Mouse (Mus musculus): Measurements from ENCODE around the gene Sapcd1.
"Not testable (repeated sequence)": the region's sequence is repeated elsewhere in the genome, so short reads cannot be mapped to it uniquely, and the experiment has no call there.

Gene Sapcd1

GRCm38 (mm10) chr17:35028315-35028714 lies 499 bp upstream of the Sapcd1 start:
- DNase-seq = no peak

- no peak for DNase-seq
Measured at GRCm38 (mm10) chr17:35026206-35026605, 1.6 kb downstream of the Sapcd1 start.

GRCm38 (mm10) chr17:35024691-35025488 lies 2.9 kb downstream of the Sapcd1 start:
- DNase-seq = peak; percentile 50

- DNase-seq = no peak
Measured at GRCm38 (mm10) chr17:35024261-35024660, 3.6 kb downstream of the Sapcd1 start.

- DNase-seq = no peak
Measured at GRCm38 (mm10) chr17:35023756-35024155, 4.1 kb downstream of the Sapcd1 start.

GRCm38 (mm10) chr17:35023221-35023620 lies 4.6 kb downstream of the Sapcd1 start:
- DNase-seq = no peak

GRCm38 (mm10) chr17:35022541-35023060 lies 5.2 kb downstream of the Sapcd1 start:
- DNase-seq = no peak

- peak; percentile 75 for DNase-seq
Measured at GRCm38 (mm10) chr17:35021842-35022477, 5.9 kb downstream of the Sapcd1 start.

- peak; percentile 94 for DNase-seq
Measured at GRCm38 (mm10) chr17:35021163-35021808, 6.5 kb downstream of the Sapcd1 start.

- no peak for DNase-seq
Measured at GRCm38 (mm10) chr17:35020551-35020950, 7.3 kb downstream of the Sapcd1 start.

GRCm38 (mm10) chr17:35019894-35020293 lies 7.9 kb downstream of the Sapcd1 start:
- DNase-seq = no peak

- DNase-seq = no peak
Measured at GRCm38 (mm10) chr17:35018171-35018570, 9.6 kb downstream of the Sapcd1 start.

GRCm38 (mm10) chr17:35017706-35018030 lies 10.1 kb downstream of the Sapcd1 start:
- DNase-seq = no peak

GRCm38 (mm10) chr17:35016791-35017705 lies 10.8 kb downstream of the Sapcd1 start:
- no peak for DNase-seq

- peak; percentile 52 for DNase-seq
Measured at GRCm38 (mm10) chr17:35016376-35016775, 11.4 kb downstream of the Sapcd1 start, which contains the start of gene Vwa7. Vwa7 (plus strand) TSS chr17:35016579.

GRCm38 (mm10) chr17:35015296-35015695 lies 12.5 kb downstream of the Sapcd1 start:
- no peak for DNase-seq

GRCm38 (mm10) chr17:35013221-35013620 lies 14.6 kb downstream of the Sapcd1 start:
- DNase-seq = no peak

- no peak for DNase-seq
Measured at GRCm38 (mm10) chr17:35012430-35012829, 15.4 kb downstream of the Sapcd1 start.

- DNase-seq = no peak
Measured at GRCm38 (mm10) chr17:35011440-35011839, 16.4 kb downstream of the Sapcd1 start.

GRCm38 (mm10) chr17:35009586-35009985 lies 18.2 kb downstream of the Sapcd1 start:
- DNase-seq = no peak

- DNase-seq = no peak
Measured at GRCm38 (mm10) chr17:35007387-35007991, 20.3 kb downstream of the Sapcd1 start.

GRCm38 (mm10) chr17:35005902-35006301 lies 21.9 kb downstream of the Sapcd1 start:
- not testable (repeated sequence) for DNase-seq
